Mouse (Mus musculus) cerebellum, postnatal 10 days (tissue): ENCODE measurements around the gene Bhlhe40.

Source experiments
- DNase-seq, 2 experiments: peaks; one replicate each; pipeline ENCODE4 v3.0.0; 2021; ENCODE audit warnings: mixed read lengths in 2 of 2

The Bhlhe40 gene

DNA sequence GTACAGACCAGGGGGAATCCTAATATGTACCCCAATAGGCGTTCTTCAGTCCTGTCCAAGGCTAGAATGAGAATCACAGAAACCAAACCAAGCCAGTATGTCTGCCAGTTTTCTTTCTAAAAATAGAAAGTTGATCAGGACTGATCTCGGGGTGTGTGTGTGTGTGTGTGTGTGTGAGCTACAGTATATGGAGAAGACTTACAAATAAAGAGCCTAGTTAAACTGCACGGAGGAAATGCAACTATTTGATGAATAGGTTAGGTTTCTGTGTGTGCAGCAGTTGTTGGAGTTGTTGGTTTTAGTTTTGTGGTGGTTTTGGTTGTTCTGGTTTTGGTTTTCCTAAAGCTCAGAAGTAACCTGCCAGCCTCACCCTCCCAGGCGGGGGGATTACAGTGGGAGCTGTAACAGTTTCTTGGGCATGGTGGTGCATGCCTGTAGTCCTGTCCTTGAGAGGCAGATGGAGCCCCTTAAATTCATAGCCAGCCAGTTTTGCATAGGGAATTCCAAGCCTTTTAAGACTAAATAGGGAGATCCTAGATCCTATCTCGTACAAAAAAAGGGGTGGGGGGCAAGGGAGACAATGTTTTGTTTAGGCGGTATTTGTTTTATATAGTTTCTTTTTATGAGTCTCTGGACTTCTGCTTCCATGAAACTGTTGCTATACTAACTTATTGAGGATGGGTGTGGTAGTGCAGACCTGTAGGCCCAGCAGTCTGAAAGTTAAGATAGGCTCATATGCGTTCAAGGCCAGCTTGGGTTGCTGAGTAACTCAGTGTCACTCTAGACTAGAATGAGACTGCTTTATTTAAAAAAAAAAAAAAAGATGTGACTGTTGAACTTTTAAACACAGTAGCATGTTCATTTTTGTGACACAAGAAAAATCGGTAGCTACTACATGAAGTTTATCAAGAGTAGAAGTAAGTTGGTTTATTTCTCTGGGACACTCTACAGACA is 3.1 kb downstream of the Bhlhe40 start:
- DNase-seq = no peak

DNA sequence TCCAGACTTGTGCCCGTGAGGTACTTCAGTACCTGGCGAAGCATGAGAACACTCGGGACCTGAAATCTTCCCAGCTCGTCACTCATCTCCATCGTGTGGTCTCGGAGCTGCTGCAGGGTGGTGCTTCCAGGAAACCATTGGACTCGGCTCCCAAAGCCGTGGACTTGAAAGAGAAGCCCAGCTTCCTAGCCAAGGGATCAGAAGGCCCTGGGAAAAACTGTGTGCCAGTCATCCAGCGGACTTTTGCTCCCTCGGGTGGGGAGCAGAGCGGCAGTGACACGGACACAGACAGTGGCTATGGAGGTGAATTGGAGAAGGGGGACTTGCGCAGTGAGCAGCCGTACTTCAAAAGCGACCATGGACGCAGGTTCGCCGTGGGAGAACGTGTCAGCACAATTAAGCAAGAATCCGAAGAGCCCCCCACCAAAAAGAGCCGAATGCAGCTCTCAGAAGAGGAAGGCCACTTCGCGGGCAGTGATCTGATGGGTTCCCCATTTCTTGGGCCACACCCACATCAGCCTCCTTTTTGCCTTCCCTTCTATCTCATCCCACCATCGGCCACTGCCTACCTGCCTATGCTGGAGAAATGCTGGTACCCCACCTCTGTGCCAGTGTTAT is 4.2 kb downstream of the Bhlhe40 start:
- no peak for DNase-seq

DNA sequence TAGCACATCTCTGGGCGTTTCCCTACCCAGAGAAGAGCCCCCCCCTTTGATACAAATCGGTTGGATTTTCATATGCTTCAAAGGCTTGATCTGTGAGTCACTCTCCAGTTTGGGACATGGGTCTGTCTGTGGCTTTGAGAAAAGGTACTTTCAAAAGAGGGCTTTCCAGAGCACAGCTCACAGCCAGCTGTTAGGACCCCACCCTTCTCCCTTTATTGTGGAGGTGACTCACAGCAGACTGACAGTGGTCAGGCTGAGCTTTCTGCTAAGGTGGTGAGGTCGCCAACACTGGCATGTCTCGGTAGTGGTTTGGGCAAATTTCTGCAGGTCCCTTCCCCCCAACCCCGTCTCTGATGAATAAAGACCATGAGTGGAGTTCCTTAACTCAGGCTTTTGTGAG is 5.2 kb downstream of the Bhlhe40 start:
- DNase-seq = no peak

GRCm38 (mm10) chr6:108666648-108667488 is 6.4 kb downstream of the Bhlhe40 start:
- no peak for DNase-seq

DNA sequence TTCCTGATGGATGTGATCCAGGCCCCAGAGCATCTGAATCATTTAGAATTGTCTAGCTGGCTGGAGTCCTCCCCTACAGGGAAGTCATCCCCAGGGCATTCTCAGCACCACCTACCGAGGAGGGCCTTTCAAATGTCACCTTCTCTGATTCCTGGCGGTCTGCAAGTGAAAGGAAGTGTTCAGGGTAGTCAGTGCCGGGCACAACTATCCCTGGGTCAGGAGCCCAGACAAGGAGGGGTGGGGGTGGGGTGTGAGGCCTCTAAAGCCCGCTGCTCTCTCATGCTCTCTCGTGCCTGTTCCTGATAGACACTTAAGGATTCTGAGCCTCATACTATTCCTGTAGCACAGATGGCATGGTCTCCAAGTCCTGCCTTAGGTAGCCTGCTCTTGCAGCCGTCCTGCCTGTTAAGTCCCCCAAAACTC is 7.2 kb downstream of the Bhlhe40 start:
- peak in 1 of 2 experiments; percentile 8 for DNase-seq

GRCm38 (mm10) chr6:108668321-108668786 is 7.9 kb downstream of the Bhlhe40 start:
- DNase-seq = peak; percentile 90 to 94

DNA sequence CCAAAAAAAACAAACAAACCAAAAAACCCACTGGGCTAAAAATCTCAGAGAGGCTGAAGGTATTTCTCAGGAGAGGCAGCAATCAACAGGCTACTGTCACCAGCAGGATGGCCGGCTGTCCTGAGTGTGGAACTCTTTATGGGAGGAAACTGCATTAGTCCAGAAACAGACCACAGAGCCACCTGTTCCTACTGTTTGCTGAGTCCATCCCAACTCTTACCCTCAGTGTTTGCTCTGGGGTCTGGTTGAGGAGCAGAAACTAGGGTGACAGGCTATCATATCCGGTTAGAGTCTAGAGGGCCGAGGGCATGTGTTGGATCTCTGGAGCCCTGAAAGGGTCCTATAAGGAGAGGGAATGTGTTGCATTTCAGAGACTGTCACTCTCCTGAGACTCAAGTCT is 9.8 kb downstream of the Bhlhe40 start:
- DNase-seq = no peak

DNA sequence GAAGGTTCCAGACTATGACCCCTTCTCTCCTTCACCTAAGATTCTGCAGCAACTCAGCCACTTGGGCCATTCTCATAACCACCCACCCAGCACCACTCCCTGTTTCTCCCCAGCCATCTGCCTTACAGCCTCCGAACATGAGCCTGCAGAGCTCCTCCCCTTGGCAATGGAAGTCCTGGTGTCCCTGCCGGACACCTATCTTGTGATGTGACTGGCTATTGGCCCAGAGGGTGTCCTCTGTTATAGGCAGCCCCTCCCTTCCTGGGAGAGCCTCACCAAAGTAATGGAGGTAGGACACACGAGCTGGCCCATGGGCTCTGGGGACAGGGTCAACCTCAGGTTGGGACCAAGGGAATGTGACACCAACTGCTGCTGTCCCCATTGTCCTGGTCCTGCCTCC is 10.4 kb downstream of the Bhlhe40 start:
- no peak for DNase-seq

GRCm38 (mm10) chr6:108672094-108672493 is 11.7 kb downstream of the Bhlhe40 start:
- DNase-seq = no peak

DNA sequence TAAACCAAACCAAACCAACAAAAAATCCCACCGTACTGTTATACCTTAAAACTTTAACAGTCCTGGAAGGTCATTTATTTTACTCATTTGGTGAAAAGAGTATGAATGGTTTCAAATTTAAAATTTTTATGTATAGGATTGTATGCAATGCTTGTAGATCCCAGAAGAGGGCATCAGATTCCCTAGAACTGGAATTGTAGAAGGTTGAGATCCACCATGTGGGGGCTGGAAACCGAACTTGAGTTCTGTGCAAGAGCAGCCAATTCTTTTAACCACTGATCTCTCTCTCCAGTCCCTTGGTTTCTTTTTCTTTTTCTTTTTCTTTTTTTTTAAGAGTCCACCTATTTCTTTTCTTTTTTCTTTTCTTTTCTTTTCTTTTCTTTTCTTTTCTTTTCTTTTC is 13.8 kb downstream of the Bhlhe40 start:
- no peak for DNase-seq

DNA sequence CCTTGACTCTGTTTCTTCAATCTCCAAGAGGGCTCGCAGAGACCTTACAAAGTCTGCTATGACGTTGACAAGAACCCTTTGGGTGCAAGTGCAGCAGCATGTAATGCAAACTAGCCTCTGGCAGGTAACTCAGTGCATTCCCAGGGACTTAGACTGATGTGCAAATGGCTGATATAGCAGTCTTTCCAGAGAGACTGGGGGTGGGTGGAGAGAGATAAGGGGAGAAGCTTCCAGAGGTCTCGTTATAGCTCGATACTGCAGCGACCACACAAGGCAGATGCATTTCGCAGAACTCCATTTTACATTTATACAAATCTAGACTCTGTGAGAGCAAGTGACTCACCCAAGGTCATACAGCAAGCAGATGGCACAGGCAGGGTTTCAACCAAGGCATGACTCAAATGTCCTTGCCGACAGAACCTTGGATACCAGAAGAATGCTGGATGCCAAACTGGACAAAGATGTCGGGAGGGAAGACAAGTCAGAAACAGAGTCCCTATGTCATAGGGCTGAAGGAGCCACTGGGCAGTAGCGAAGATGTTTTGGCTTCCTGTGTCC is 16.4 kb downstream of the Bhlhe40 start:
- no peak for DNase-seq

DNA sequence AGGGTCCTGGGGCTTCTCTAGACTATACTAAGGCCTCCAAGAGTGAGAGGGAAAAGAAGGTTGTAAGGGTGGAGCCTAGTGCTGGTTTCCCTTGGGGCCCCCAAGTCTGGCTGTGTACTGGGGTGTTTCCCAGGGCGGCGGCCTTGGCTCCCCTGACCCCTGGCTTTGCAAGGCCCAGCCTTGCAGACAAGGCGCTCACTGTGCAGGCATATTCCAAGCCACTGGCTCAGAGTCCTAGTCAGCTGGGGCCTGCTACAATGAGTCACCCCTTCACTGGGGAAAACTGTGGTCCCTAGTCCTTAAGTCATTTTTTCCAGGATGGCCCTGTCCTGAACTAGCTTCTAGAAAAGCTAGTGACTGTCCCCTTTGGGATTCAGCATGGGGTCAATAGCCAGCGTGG is 17.3 kb downstream of the Bhlhe40 start:
- DNase-seq = no peak

GRCm38 (mm10) chr6:108678227-108678626 is 17.8 kb downstream of the Bhlhe40 start:
- DNase-seq = no peak

DNA sequence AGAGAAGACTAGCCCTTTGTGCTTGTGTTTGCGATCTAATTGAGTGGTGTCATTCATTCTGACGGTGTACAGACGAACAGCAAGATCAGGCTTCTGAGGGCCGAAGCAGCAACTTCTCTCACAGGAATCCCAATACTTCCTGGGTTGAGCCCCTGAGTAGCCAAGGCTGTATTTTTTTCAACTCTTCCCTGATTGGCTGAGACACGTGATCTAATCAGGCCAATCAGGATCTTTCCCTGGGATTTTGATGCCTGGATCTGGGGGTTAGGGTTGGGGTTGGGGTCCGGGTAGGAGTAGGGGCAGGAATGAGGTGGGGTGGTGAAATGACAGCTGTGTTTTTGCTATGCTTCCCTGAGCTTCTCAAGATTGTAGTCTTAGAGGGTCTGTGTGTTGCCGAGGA is 20.1 kb downstream of the Bhlhe40 start:
- DNase-seq = no peak

- DNase-seq = no peak
Observed at GRCm38 (mm10) chr6:108681084-108681483, 20.7 kb downstream of the Bhlhe40 start.

DNA sequence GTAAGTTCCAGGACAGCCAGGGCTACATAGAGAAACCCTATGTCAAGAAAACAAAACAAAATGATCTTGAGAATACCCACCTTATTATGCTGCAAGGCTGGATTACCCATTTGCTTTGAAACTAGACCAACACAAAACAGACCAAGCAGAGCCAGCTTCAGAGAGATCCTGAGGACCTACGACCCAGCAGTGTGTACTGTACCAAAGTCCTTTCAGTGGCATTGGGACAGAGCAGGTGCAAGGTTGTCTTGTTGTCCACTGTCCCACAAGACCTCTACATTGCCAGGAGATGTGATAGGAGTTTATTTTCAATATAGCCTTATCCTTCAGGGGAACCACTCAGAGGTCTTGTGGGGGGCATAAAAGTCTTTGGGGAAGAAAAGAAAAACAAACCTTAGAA is 22.7 kb downstream of the Bhlhe40 start:
- DNase-seq = no peak

DNA sequence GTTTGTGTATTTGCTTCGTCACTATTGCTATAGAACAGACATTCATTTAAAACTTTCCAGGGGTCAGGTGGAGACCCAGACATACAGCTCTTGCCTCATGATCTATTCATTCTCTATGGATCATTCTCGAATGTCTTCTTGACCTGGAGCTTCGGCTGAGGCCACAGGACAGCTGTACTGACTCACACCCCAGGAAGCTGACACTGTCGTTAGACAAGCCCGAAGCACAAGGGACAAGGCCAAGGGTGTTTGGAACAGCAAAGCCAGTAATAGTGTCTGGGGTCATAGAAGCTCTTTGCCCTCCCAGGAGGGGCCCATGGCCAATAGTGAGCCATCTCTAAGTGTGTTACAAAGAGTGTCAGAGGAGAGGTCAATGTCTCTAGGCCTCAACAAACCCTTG is 24.0 kb downstream of the Bhlhe40 start:
- no peak for DNase-seq

DNA sequence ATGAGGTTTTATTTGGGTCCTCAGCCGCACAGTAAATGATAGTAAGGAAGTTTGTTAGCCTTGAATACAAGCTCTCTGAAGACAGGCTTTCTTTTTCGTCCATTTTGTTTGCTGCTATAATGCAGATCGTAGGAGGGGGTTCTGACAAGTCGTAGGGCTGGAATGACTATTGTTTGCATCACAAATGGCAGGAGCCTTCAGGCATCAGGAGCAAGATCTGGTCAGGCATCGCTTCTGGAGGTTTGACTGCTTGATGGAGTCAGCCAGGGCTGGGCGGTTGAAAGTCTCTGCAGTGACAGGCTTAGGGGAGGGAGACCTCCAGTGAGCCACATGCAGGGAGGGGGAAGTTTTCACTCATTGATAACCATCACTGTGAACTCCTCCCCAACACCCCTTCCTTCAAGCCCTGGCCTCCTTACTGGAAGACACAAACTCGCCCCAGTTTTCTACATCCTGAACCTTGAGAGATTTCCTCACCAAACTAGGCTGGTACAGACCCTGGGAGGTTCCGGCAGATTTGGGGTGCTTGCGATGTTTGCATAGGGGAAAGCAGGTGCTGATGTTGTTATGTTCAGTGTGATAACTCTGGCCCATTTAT is 25.4 kb downstream of the Bhlhe40 start:
- no peak for DNase-seq

DNA sequence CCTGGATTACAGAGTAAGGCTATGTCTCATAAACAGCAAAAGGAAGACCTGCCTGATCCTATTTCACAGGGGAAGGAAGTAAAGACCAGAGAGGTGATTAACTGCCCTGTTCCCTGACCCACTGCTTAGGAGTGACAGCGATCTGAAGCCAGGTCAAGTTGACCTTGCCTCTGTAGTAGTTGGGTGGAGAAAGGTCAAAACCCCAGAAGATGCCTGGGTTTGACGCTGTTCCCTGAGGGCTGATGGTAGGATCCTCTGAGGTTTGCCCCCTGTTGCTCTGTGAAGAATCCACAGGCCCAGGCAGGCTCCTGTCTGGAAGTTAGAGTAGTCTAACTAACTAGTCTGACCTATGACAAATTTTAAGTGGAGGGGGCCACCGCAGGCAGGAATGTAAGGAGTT is 26.5 kb downstream of the Bhlhe40 start:
- no peak for DNase-seq

DNA sequence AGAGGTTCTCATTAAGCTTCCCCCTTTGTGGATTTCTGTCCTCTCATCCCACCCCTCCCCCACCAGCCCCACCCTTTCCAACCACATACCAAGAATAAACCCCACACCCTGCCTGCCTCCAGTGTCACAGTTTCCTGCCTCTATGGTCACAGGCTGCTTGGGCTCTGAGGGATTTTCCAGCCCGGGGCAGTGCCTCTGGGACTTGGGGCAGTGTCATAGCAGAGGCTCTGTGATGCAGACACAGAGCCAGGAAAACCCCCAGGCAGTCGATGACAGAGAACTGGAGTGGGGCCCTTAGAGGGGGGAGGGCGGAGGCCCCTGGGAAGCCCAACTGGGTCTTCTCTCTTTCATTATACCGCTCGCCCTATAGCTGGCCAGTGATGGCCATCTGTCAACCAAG is 27.9 kb downstream of the Bhlhe40 start:
- no peak for DNase-seq

DNA sequence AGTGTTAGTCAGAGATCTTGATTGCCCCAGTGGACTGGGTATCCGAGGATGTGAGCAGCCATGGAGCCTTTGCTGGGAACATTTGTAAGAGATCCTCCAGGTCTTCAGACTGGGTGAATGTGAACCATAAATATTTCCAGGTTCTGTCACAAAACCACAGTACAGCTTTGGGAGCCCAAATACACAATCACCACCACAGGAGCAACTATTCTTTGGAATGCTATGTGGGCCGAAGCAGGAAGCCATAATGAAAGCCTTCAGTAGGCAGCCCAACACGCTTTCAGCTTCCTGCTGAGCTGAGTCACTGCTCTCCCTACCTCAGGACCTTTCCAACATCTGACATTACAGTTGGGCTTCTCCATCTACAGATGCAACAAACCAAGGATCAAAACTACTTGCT is 32.6 kb downstream of the Bhlhe40 start:
- no peak for DNase-seq

- no peak for DNase-seq
Observed at GRCm38 (mm10) chr6:108694965-108695724, 34.7 kb downstream of the Bhlhe40 start.
